Mouse (Mus musculus): ENCODE results near the gene Rnaset2a. TPM values are rescaled to one million over a fixed set of nuclear protein-coding genes. Genes with fewer than 3 reads are reported as not detected.
"Not testable (repeated sequence)": the region's sequence is repeated elsewhere in the genome, so short reads cannot be mapped to it uniquely, and the experiment has no call there.

Rnaset2a gene
- 28.3 and 35.2 TPM in 2 replicates for polyA plus RNA-seq (2014; fragmentation: Nextera tagmentation; extraction: Ambion mirVana)

GRCm38 (mm10) chr17:8147439-8148316 lies at the start of gene Rnaset2a, which contains the start of gene Gm49673:
Gene Rnaset2a, minus strand, starts transcription at chr17:8148097.
Gene Gm49673, minus strand, starts transcription at chr17:8147788.
- H3K36me3 ChIP-seq (ENCODE audit: control insufficient read depth, insufficient read depth, low read length) = not testable (repeated sequence)

GRCm38 (mm10) chr17:8197652-8198051 lies 49.8 kb upstream of the Rnaset2a start:
- WGBS = 71% methylated on average over 3 of the region's 3 CpGs
- Histone ChIP-seq H3K4me3 (ENCODE audit: low read depth, low read length) (no peak overlapping the region), H3K27ac (ENCODE audit: low read depth) (no peak overlapping the region), H3K9ac (ENCODE audit: low read length) (no peak overlapping the region), H3K36me3 (ENCODE audit: control insufficient read depth, insufficient read depth, low read length) (peaks cover 38% of the 10 kb centered on the region), H3K27me3 (replicated peaks; ENCODE audit: control insufficient read depth, insufficient read depth, low read length) (no peaks in the 10 kb centered on the region), H3K4me1 (replicated peaks; ENCODE audit: control insufficient read depth, insufficient read depth, low read length) (no peaks in the 10 kb centered on the region), H3K9me3 (ENCODE audit: control insufficient read depth, low read length) (no peaks in the 10 kb centered on the region), H3K4me2 (ENCODE audit: low read length) (no peak overlapping the region)
- DNase-seq (ENCODE audit: low spot score) (no peak), ATAC-seq (replicated peaks; ENCODE audit: low FRiP score, low TSS enrichment, low read depth) (no peak)

More at GRCm38 (mm10) chr17:8147439-8148316, at the start of gene Rnaset2a, which contains the start of gene Gm49673:
- peak within 1 kb of the TSS; percentile 47 for H3K4me3 ChIP-seq (ENCODE audit: low read depth, low read length)
- DNase-seq (ENCODE audit: low spot score) (peak; percentile 72), ATAC-seq (replicated peaks; ENCODE audit: low FRiP score, low TSS enrichment, low read depth) (peak; percentile 99)
- 1% methylated on average over 41 of the region's 67 CpGs for WGBS
- not testable (repeated sequence) for H3K9me3 ChIP-seq (ENCODE audit: control insufficient read depth, low read length); H3K27me3 ChIP-seq (replicated peaks; ENCODE audit: control insufficient read depth, insufficient read depth, low read length); H3K4me1 ChIP-seq (replicated peaks; ENCODE audit: control insufficient read depth, insufficient read depth, low read length)
- H3K9ac ChIP-seq (ENCODE audit: low read length) = peak within 1 kb of the TSS; percentile 44
- H3K4me2 ChIP-seq (ENCODE audit: low read length) = peak within 1 kb of the TSS; percentile 45
- 0 out of 2 replicates have a peak within 1 kb of the TSS, but pooled peaks have one; percentile 33 for H3K27ac ChIP-seq (ENCODE audit: low read depth)

- Histone ChIP-seq H3K4me3 (ENCODE audit: low read depth, low read length) (no peak overlapping the region), H3K4me2 (ENCODE audit: low read length) (no peak overlapping the region), H3K9me3 (ENCODE audit: control insufficient read depth, low read length) (no peaks in the 10 kb centered on the region), H3K4me1 (replicated peaks; ENCODE audit: control insufficient read depth, insufficient read depth, low read length) (no peaks in the 10 kb centered on the region), H3K27ac (ENCODE audit: low read depth) (no peak overlapping the region), H3K36me3 (ENCODE audit: control insufficient read depth, insufficient read depth, low read length) (peaks cover 53% of the 10 kb centered on the region), H3K9ac (ENCODE audit: low read length) (no peak overlapping the region), H3K27me3 (replicated peaks; ENCODE audit: control insufficient read depth, insufficient read depth, low read length) (no peaks in the 10 kb centered on the region)
- WGBS = 91% methylated on average over 8 of the region's 8 CpGs
- DNase-seq (ENCODE audit: low spot score) (no peak), ATAC-seq (replicated peaks; ENCODE audit: low FRiP score, low TSS enrichment, low read depth) (no peak)
Observed at GRCm38 (mm10) chr17:8195685-8196376, 47.9 kb upstream of the Rnaset2a start.

GRCm38 (mm10) chr17:8193678-8194077 lies 45.8 kb upstream of the Rnaset2a start:
- no peak for DNase-seq (ENCODE audit: low spot score)
- H3K9ac ChIP-seq (ENCODE audit: low read length) = no peak overlapping the region
- no peak overlapping the region for H3K4me3 ChIP-seq (ENCODE audit: low read depth, low read length)
- H3K4me2 ChIP-seq (ENCODE audit: low read length) = no peak overlapping the region
- WGBS = 74% methylated on average over 8 of the region's 8 CpGs
- no peaks in the 10 kb centered on the region for H3K9me3 ChIP-seq (ENCODE audit: control insufficient read depth, low read length)
- no peaks in the 10 kb centered on the region for H3K27me3 ChIP-seq (replicated peaks; ENCODE audit: control insufficient read depth, insufficient read depth, low read length)
- no peak for ATAC-seq (replicated peaks; ENCODE audit: low FRiP score, low TSS enrichment, low read depth)
- H3K27ac ChIP-seq (ENCODE audit: low read depth) = no peak overlapping the region
- peaks cover 74% of the 10 kb centered on the region for H3K36me3 ChIP-seq (ENCODE audit: control insufficient read depth, insufficient read depth, low read length)
- no peaks in the 10 kb centered on the region for H3K4me1 ChIP-seq (replicated peaks; ENCODE audit: control insufficient read depth, insufficient read depth, low read length)

- Histone ChIP-seq H3K4me3 (ENCODE audit: low read depth, low read length) (no peak overlapping the region), H3K4me2 (ENCODE audit: low read length) (no peak overlapping the region), H3K9ac (ENCODE audit: low read length) (no peak overlapping the region), H3K9me3 (ENCODE audit: control insufficient read depth, low read length) (no peaks in the 10 kb centered on the region), H3K27me3 (replicated peaks; ENCODE audit: control insufficient read depth, insufficient read depth, low read length) (no peaks in the 10 kb centered on the region), H3K36me3 (ENCODE audit: control insufficient read depth, insufficient read depth, low read length) (peaks cover 84% of the 10 kb centered on the region), H3K4me1 (replicated peaks; ENCODE audit: control insufficient read depth, insufficient read depth, low read length) (no peaks in the 10 kb centered on the region), H3K27ac (ENCODE audit: low read depth) (no peak overlapping the region)
- DNase-seq (ENCODE audit: low spot score) (no peak), ATAC-seq (replicated peaks; ENCODE audit: low FRiP score, low TSS enrichment, low read depth) (no peak)
- WGBS = 70% methylated on average over 7 of the region's 7 CpGs
Observed at GRCm38 (mm10) chr17:8184217-8184616, 36.3 kb upstream of the Rnaset2a start.

- Histone ChIP-seq H3K27ac (ENCODE audit: low read depth) (no peak overlapping the region), H3K36me3 (ENCODE audit: control insufficient read depth, insufficient read depth, low read length) (peaks cover 84% of the 10 kb centered on the region), H3K27me3 (replicated peaks; ENCODE audit: control insufficient read depth, insufficient read depth, low read length) (no peaks in the 10 kb centered on the region), H3K9ac (ENCODE audit: low read length) (no peak overlapping the region), H3K4me1 (replicated peaks; ENCODE audit: control insufficient read depth, insufficient read depth, low read length) (no peaks in the 10 kb centered on the region), H3K4me3 (ENCODE audit: low read depth, low read length) (no peak overlapping the region), H3K4me2 (ENCODE audit: low read length) (no peak overlapping the region), H3K9me3 (ENCODE audit: control insufficient read depth, low read length) (no peaks in the 10 kb centered on the region)
- no peak for DNase-seq (ENCODE audit: low spot score)
- 70% methylated on average over 5 of the region's 5 CpGs for WGBS
- no peak for ATAC-seq (replicated peaks; ENCODE audit: low FRiP score, low TSS enrichment, low read depth)
Observed at GRCm38 (mm10) chr17:8183815-8184214, 35.9 kb upstream of the Rnaset2a start.

- ATAC-seq (replicated peaks; ENCODE audit: low FRiP score, low TSS enrichment, low read depth) = no peak
- peaks cover 92% of the 10 kb centered on the region for H3K36me3 ChIP-seq (ENCODE audit: control insufficient read depth, insufficient read depth, low read length)
- 94% methylated on average over 5 of the region's 5 CpGs for WGBS
Observed at GRCm38 (mm10) chr17:8177090-8177489, 29.2 kb upstream of the Rnaset2a start.

GRCm38 (mm10) chr17:8171081-8171480 lies 23.2 kb upstream of the Rnaset2a start:
- no peak overlapping the region for H3K4me3 ChIP-seq (ENCODE audit: low read depth, low read length)
- DNase-seq (ENCODE audit: low spot score) (no peak), ATAC-seq (replicated peaks; ENCODE audit: low FRiP score, low TSS enrichment, low read depth) (no peak)
- WGBS = 48% methylated on average over 4 of the region's 4 CpGs
- peaks cover 75% of the 10 kb centered on the region for H3K36me3 ChIP-seq (ENCODE audit: control insufficient read depth, insufficient read depth, low read length)
- H3K9ac ChIP-seq (ENCODE audit: low read length) = no peak overlapping the region
- no peaks in the 10 kb centered on the region for H3K4me1 ChIP-seq (replicated peaks; ENCODE audit: control insufficient read depth, insufficient read depth, low read length)
- no peaks in the 10 kb centered on the region for H3K9me3 ChIP-seq (ENCODE audit: control insufficient read depth, low read length)
- H3K27ac ChIP-seq (ENCODE audit: low read depth) = no peak overlapping the region
- H3K27me3 ChIP-seq (replicated peaks; ENCODE audit: control insufficient read depth, insufficient read depth, low read length) = no peaks in the 10 kb centered on the region
- H3K4me2 ChIP-seq (ENCODE audit: low read length) = no peak overlapping the region

More at GRCm38 (mm10) chr17:8177090-8177489, 29.2 kb upstream of the Rnaset2a start:
- no peaks in the 10 kb centered on the region for H3K4me1 ChIP-seq (replicated peaks; ENCODE audit: control insufficient read depth, insufficient read depth, low read length)
- H3K9me3 ChIP-seq (ENCODE audit: control insufficient read depth, low read length) = no peaks in the 10 kb centered on the region
- no peak overlapping the region for H3K9ac ChIP-seq (ENCODE audit: low read length)
- H3K4me3 ChIP-seq (ENCODE audit: low read depth, low read length) = no peak overlapping the region
- no peak overlapping the region for H3K27ac ChIP-seq (ENCODE audit: low read depth)
- H3K27me3 ChIP-seq (replicated peaks; ENCODE audit: control insufficient read depth, insufficient read depth, low read length) = no peaks in the 10 kb centered on the region
- H3K4me2 ChIP-seq (ENCODE audit: low read length) = no peak overlapping the region
- DNase-seq (ENCODE audit: low spot score) = peak; percentile 28
